Mouse (Mus musculus): ENCODE measurements around the gene Sik1. TPM values are rescaled to one million over a fixed set of nuclear protein-coding genes. Genes with fewer than 3 reads are reported as not detected.

Gene Sik1
- polyA plus RNA-seq, 1 experiment from 2014 or later: 20.3 TPM

DNA sequence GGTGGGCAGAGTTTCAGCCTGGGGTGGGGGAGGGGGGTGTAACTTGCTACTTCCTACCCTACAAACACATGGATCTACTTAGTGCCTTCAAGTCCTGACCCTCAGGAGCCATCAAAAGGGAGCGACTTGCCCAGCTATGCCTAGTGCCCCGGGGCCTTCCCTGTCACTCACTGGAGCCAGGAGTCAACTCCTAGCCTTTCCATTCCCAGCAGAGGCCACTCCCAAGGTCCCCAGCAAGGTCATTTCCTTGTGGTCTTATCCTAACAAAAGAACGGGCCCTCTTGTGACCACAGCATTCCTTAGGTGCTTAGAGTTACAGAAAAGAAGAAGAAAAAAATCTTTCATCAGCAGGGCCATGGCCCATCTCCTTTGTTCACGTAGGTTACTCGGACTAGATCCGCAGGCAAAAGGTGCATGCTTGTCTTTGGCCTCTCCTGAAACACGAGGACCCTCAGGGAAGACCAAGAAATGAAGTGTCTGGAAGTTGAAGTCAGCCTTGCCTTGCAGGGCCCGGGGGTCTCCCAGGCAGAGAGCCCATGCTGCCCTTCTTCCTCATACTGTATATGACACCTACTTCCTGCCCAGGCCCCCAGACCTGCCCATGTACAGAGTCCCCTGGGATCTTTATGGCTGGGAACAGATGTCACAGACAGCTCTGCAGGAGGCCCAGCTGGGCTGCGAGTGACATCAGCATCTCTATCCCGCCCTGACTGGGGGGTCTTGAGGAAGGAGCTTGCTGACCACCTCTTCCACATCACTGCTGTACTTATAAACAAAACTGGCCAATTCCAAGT, 47.3 kb downstream of the Sik1 start:
- ATAC-seq (ENCODE audit: insufficient number of reproducible peaks, insufficient read depth, low FRiP score, low read depth): 0 out of 2 replicates have a peak, but pooled peaks have one; percentile 23

DNA sequence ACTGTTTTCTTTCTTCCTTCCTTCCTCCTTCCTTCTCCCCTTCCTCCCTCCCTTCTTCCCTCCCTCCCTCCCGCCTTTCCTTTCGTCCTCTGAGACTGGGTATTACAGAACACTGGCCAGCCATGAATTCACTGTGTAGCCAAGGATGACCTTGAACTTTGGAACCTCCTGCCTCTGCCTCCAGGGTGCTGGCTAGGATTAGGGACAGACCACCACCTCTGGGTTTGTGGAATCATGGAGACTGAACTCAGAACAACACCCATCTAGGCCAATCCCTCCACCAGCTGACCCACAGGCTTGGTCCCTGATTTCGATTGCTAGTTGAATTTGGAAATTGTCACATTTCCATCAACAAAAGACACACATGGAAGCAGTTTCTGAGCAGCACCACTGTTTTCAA, 49.1 kb downstream of the Sik1 start:
- peaks cover 14 to 19% of the 10 kb centered on the region in 2 experiments for H3K4me1 ChIP-seq (ENCODE audit: control insufficient read depth in 2 of 2, insufficient read depth in 2 of 2, low read length in 2 of 2)
- peak overlapping the region in 1 of 2 experiments; percentile 24; a peak in 2 of 4 replicates for H3K27ac ChIP-seq (replicated peaks in 1 of 2; ENCODE audit: control insufficient read depth in 1 of 2, insufficient read depth in 1 of 2, low read depth in 2 of 2, low read length in 2 of 2)
- no peaks in the 10 kb centered on the region for H3K27me3 ChIP-seq (ENCODE audit: control insufficient read depth, insufficient read depth, low read length)
- H3K9ac ChIP-seq (ENCODE audit: low read length): no peak overlapping the region
- no peak for ATAC-seq (ENCODE audit: insufficient number of reproducible peaks, insufficient read depth, low FRiP score, low read depth)
- H3K36me3 ChIP-seq (ENCODE audit: control insufficient read depth, insufficient read depth, low read length): no peaks in the 10 kb centered on the region
- no peaks in the 10 kb centered on the region for H3K9me3 ChIP-seq (ENCODE audit: control insufficient read depth, low read length)
- WGBS: 65% methylated on average over 3 of the region's 3 CpGs
- no peak overlapping the region for H3K4me2 ChIP-seq (ENCODE audit: low read length)
- H3K4me3 ChIP-seq (ENCODE audit: control insufficient read depth in 1 of 2, insufficient read depth in 1 of 2, low read depth in 1 of 2, low read length in 2 of 2): no peak overlapping the region

More for the DNA sequence above, 47.3 kb downstream of the Sik1 start:
- Histone ChIP-seq H3K27ac (replicated peaks in 1 of 2; ENCODE audit: control insufficient read depth in 1 of 2, insufficient read depth in 1 of 2, low read depth in 2 of 2, low read length in 2 of 2) (no peak overlapping the region; a peak in 1 of 4 replicates), H3K36me3 (ENCODE audit: control insufficient read depth, insufficient read depth, low read length) (no peaks in the 10 kb centered on the region), H3K9me3 (ENCODE audit: control insufficient read depth, low read length) (no peaks in the 10 kb centered on the region), H3K4me1 (ENCODE audit: control insufficient read depth in 2 of 2, insufficient read depth in 2 of 2, low read length in 2 of 2) (peaks cover 14 to 19% of the 10 kb centered on the region in 2 experiments), H3K4me2 (ENCODE audit: low read length) (no peak overlapping the region), H3K27me3 (ENCODE audit: control insufficient read depth, insufficient read depth, low read length) (no peaks in the 10 kb centered on the region), H3K4me3 (ENCODE audit: control insufficient read depth in 1 of 2, insufficient read depth in 1 of 2, low read depth in 1 of 2, low read length in 2 of 2) (no peak overlapping the region), H3K9ac (ENCODE audit: low read length) (no peak overlapping the region)
- WGBS: 52% methylated on average over 10 of the region's 10 CpGs

DNA sequence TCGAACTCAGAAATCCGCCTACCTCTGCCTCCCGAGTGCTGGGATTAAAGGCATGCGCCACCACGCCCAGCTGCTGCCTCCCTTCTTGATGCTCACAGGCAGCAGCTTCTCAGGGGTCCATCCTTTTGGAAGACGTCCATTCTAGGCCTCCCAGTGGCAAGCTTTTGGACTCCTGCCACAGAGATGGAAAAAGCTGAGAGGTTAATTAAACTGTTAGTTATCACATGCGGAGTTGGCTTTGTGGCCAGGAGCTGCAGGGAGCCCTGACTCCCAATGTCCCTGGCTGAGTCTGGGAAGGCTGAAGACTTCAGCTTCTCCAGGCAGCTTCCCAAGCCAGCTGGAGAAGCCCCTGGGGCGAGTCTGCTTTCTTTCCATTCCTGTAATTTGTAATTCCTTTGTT, 49.6 kb downstream of the Sik1 start:
- H3K4me3 ChIP-seq (ENCODE audit: control insufficient read depth in 1 of 2, insufficient read depth in 1 of 2, low read depth in 1 of 2, low read length in 2 of 2): no peak overlapping the region
- no peak overlapping the region for H3K9ac ChIP-seq (ENCODE audit: low read length)
- peak overlapping the region in 1 of 2 experiments; percentile 24; a peak in 2 of 4 replicates for H3K27ac ChIP-seq (replicated peaks in 1 of 2; ENCODE audit: control insufficient read depth in 1 of 2, insufficient read depth in 1 of 2, low read depth in 2 of 2, low read length in 2 of 2)
- no peaks in the 10 kb centered on the region for H3K9me3 ChIP-seq (ENCODE audit: control insufficient read depth, low read length)
- no peaks in the 10 kb centered on the region for H3K27me3 ChIP-seq (ENCODE audit: control insufficient read depth, insufficient read depth, low read length)
- no peak overlapping the region for H3K4me2 ChIP-seq (ENCODE audit: low read length)
- no peaks in the 10 kb centered on the region for H3K36me3 ChIP-seq (ENCODE audit: control insufficient read depth, insufficient read depth, low read length)
- no peak for ATAC-seq (ENCODE audit: insufficient number of reproducible peaks, insufficient read depth, low FRiP score, low read depth)
- H3K4me1 ChIP-seq (ENCODE audit: control insufficient read depth in 2 of 2, insufficient read depth in 2 of 2, low read length in 2 of 2): peaks cover 14 to 19% of the 10 kb centered on the region in 2 experiments
- 48% methylated on average over 8 of the region's 8 CpGs for WGBS

DNA sequence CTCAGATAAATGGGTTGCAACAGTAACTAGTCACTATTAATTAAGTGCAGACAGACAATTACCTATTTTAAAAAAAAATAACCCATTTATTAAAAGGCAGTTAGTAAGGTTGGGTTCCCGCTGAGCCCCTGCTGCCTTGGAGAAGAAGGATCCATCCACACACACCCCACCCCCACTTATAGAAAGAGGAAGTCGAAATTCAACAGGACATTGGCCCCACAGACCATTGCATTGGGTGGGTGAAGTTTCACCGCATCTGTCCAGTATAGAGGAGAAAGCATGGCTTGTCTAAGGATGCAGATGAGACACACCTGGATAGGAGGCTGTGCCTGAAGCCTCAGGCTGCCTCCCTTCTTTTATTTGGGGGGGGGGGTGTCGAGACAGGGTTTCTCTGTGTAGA, 50.0 kb downstream of the Sik1 start:
- Histone ChIP-seq H3K4me3 (ENCODE audit: control insufficient read depth in 1 of 2, insufficient read depth in 1 of 2, low read depth in 1 of 2, low read length in 2 of 2) (no peak overlapping the region), H3K9me3 (ENCODE audit: control insufficient read depth, low read length) (no peaks in the 10 kb centered on the region), H3K27me3 (ENCODE audit: control insufficient read depth, insufficient read depth, low read length) (no peaks in the 10 kb centered on the region), H3K4me2 (ENCODE audit: low read length) (no peak overlapping the region), H3K4me1 (ENCODE audit: control insufficient read depth in 2 of 2, insufficient read depth in 2 of 2, low read length in 2 of 2) (peaks cover 14 to 19% of the 10 kb centered on the region in 2 experiments), H3K36me3 (ENCODE audit: control insufficient read depth, insufficient read depth, low read length) (no peaks in the 10 kb centered on the region), H3K27ac (replicated peaks in 1 of 2; ENCODE audit: control insufficient read depth in 1 of 2, insufficient read depth in 1 of 2, low read depth in 2 of 2, low read length in 2 of 2) (no peak overlapping the region), H3K9ac (ENCODE audit: low read length) (no peak overlapping the region)
- ATAC-seq (ENCODE audit: insufficient number of reproducible peaks, insufficient read depth, low FRiP score, low read depth): no peak
- WGBS: 74% methylated on average over 4 of the region's 4 CpGs

DNA sequence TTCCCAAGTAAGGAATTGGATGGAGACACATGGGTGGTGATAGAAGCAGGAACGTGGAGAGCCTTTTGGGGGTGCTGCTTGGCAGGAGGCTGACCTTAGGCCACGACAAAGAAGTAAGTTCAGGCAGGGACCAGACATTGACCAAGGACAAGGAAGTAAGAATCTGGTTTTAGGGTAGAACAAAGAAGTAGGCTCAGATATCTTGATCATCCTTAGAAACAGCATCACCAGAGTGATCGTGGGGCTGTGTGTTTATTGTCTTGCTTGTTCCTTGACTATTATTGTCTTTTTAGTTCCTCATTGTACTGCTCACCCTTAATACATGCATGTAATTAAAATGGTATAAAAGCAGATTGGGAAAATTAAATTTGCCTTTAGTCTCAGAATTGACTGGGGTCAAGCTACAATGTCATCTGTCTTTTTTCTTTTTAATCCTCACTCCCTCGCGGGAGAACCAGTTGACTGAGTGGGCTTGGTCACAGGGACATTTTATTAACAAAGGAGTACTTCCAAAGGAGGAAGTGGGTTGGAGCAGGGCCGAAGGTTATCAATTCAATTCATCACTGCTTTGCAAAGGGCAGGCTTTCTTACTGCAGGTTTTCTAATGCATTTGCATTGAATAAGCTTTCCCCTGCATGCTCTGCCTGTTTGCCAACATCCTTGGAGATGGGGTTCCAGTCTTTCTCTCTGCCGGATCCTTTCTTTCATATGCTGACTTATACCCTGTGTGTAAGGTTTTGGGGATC, 53.2 kb downstream of the Sik1 start:
- Histone ChIP-seq H3K9me3 (ENCODE audit: control insufficient read depth, low read length) (no peaks in the 10 kb centered on the region), H3K27ac (replicated peaks in 1 of 2; ENCODE audit: control insufficient read depth in 1 of 2, insufficient read depth in 1 of 2, low read depth in 2 of 2, low read length in 2 of 2) (no peak overlapping the region), H3K9ac (ENCODE audit: low read length) (no peak overlapping the region), H3K4me1 (ENCODE audit: control insufficient read depth in 2 of 2, insufficient read depth in 2 of 2, low read length in 2 of 2) (peaks cover 7 to 10% of the 10 kb centered on the region in 2 experiments; a peak in 3 of 4 replicates), H3K4me3 (ENCODE audit: control insufficient read depth in 1 of 2, insufficient read depth in 1 of 2, low read depth in 1 of 2, low read length in 2 of 2) (no peak overlapping the region), H3K36me3 (ENCODE audit: control insufficient read depth, insufficient read depth, low read length) (no peaks in the 10 kb centered on the region), H3K27me3 (ENCODE audit: control insufficient read depth, insufficient read depth, low read length) (no peaks in the 10 kb centered on the region), H3K4me2 (ENCODE audit: low read length) (no peak overlapping the region)
- ATAC-seq (ENCODE audit: insufficient number of reproducible peaks, insufficient read depth, low FRiP score, low read depth): no peak
- 63% methylated on average over 7 of the region's 7 CpGs for WGBS

DNA sequence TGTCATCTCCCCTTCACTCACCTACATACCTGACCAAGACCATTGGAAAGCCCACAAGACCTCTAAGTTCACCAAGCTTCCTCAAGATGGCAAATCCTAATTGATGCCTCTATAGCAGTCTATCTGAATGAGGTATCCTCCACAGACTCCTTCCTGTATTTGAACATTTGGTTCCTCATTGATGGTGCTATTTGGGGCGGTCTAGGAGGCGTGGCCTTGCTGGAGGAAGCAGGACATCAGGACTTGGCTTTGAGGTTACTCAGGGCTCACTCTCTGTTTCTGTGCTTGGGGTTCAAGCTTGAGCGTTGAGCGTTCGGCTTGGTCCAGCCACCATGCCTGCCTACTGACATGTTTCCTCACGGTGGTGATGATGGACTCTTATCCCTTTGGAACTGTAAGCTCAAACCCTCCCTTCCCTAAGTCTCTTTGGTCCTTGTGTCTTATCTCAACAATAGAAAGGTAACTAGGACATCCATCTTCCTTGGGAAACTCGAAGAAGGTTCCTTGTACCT, 54.7 kb downstream of the Sik1 start:
- no peaks in the 10 kb centered on the region for H3K36me3 ChIP-seq (ENCODE audit: control insufficient read depth, insufficient read depth, low read length)
- H3K27me3 ChIP-seq (ENCODE audit: control insufficient read depth, insufficient read depth, low read length): no peaks in the 10 kb centered on the region
- no peaks in the 10 kb centered on the region for H3K9me3 ChIP-seq (ENCODE audit: control insufficient read depth, low read length)

DNA sequence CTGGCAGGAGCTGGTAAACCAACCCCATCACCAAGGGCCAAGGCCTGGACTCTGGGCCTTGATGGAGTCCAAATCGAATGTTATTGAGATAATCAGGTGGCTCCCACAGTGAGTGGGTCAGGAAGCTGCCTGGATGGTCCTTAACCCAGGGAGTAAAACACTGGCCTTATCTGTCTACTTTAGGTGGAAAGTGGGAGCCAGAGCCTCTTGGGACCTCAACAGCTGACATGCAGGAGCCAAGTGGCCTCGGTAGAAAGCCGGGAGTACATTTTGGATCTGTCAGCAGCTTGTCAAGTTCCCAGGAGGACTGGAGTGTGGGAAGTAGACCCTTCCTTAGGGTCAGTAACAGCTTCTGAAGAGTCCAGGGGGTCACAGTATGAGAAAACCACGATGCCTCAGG, 59.7 kb downstream of the Sik1 start:
- H3K9me3 ChIP-seq (ENCODE audit: control insufficient read depth, low read length): no peaks in the 10 kb centered on the region
- H3K4me1 ChIP-seq (ENCODE audit: control insufficient read depth in 2 of 2, insufficient read depth in 2 of 2, low read length in 2 of 2): peaks cover 8 to 12% of the 10 kb centered on the region in 2 experiments
- H3K36me3 ChIP-seq (ENCODE audit: control insufficient read depth, insufficient read depth, low read length): no peaks in the 10 kb centered on the region
- no peak overlapping the region for H3K4me2 ChIP-seq (ENCODE audit: low read length)
- H3K27ac ChIP-seq (replicated peaks in 1 of 2; ENCODE audit: control insufficient read depth in 1 of 2, insufficient read depth in 1 of 2, low read depth in 2 of 2, low read length in 2 of 2): no peak overlapping the region
- 19% methylated on average over 4 of the region's 4 CpGs for WGBS
- no peak overlapping the region for H3K4me3 ChIP-seq (ENCODE audit: control insufficient read depth in 1 of 2, insufficient read depth in 1 of 2, low read depth in 1 of 2, low read length in 2 of 2)
- no peak for ATAC-seq (ENCODE audit: insufficient number of reproducible peaks, insufficient read depth, low FRiP score, low read depth)
- H3K27me3 ChIP-seq (ENCODE audit: control insufficient read depth, insufficient read depth, low read length): no peaks in the 10 kb centered on the region
- H3K9ac ChIP-seq (ENCODE audit: low read length): no peak overlapping the region

More for the DNA sequence above, 54.7 kb downstream of the Sik1 start:
- Histone ChIP-seq H3K4me3 (ENCODE audit: control insufficient read depth in 1 of 2, insufficient read depth in 1 of 2, low read depth in 1 of 2, low read length in 2 of 2) (no peak overlapping the region), H3K4me1 (ENCODE audit: control insufficient read depth in 2 of 2, insufficient read depth in 2 of 2, low read length in 2 of 2) (peaks cover 5% of the 10 kb centered on the region in 2 experiments), H3K27ac (replicated peaks in 1 of 2; ENCODE audit: control insufficient read depth in 1 of 2, insufficient read depth in 1 of 2, low read depth in 2 of 2, low read length in 2 of 2) (no peak overlapping the region), H3K4me2 (ENCODE audit: low read length) (no peak overlapping the region), H3K9ac (ENCODE audit: low read length) (no peak overlapping the region)
- WGBS: 88% methylated on average over 7 of the region's 7 CpGs
- no peak for ATAC-seq (ENCODE audit: insufficient number of reproducible peaks, insufficient read depth, low FRiP score, low read depth)

Measured in heart, embryonic 14.5 days (tissue).